Mouse (Mus musculus) adrenal gland (tissue): ENCODE results near the gene Vegfa.
"Not testable (repeated sequence)": the region's sequence is repeated elsewhere in the genome, so short reads cannot be mapped to it uniquely, and the experiment has no call there.

Experiments used
- intact Hi-C: fragments of 180-260 bp; cut with DNase I; formaldehyde crosslinking; loops from one replicate; pipeline ENCODE4 v1.15.1; 2025

Gene Vegfa

GRCm38 (mm10) chr17:46004482-46004881, 27.7 kb downstream of the Vegfa start:
- intact Hi-C loops: no loop called here

GRCm38 (mm10) chr17:46003717-46004481, 28.3 kb downstream of the Vegfa start:
- intact Hi-C loops: no loop called here

GRCm38 (mm10) chr17:45999366-45999940, 32.7 kb downstream of the Vegfa start:
- intact Hi-C loops: no loop called here

GRCm38 (mm10) chr17:45998363-45998762, 33.8 kb downstream of the Vegfa start:
- intact Hi-C loops: no loop called here

GRCm38 (mm10) chr17:45996921-45997444, 35.2 kb downstream of the Vegfa start:
- intact Hi-C loops: no loop called here

GRCm38 (mm10) chr17:45994281-45994817, 37.8 kb downstream of the Vegfa start:
- intact Hi-C loops: no loop called here

GRCm38 (mm10) chr17:45986915-45987314, 45.3 kb downstream of the Vegfa start:
- intact Hi-C loops: no loop called here

- intact Hi-C loops: no loop called here
Observed at GRCm38 (mm10) chr17:45986374-45986773, 45.8 kb downstream of the Vegfa start.

- intact Hi-C loops: not testable (repeated sequence)
Observed at GRCm38 (mm10) chr17:45983185-45983584, 49.0 kb downstream of the Vegfa start.

GRCm38 (mm10) chr17:45981841-45982240, 50.3 kb downstream of the Vegfa start:
- intact Hi-C loops: no loop called here

GRCm38 (mm10) chr17:45979025-45979805, 53.0 kb downstream of the Vegfa start:
- intact Hi-C loops: no loop called here

- intact Hi-C loops: no loop called here
Observed at GRCm38 (mm10) chr17:45974461-45974860, 57.7 kb downstream of the Vegfa start.

GRCm38 (mm10) chr17:45973214-45973613, 59.0 kb downstream of the Vegfa start:
- intact Hi-C loops: no loop called here

- intact Hi-C loops: no loop called here
Observed at GRCm38 (mm10) chr17:45972405-45972804, 59.8 kb downstream of the Vegfa start.

GRCm38 (mm10) chr17:45971800-45972199, 60.4 kb downstream of the Vegfa start:
- intact Hi-C loops: no loop called here

- intact Hi-C loops: no loop called here
Observed at GRCm38 (mm10) chr17:45970741-45971550, 61.2 kb downstream of the Vegfa start.

- intact Hi-C loops: no loop called here
Observed at GRCm38 (mm10) chr17:45969596-45969995, 62.6 kb downstream of the Vegfa start.

- intact Hi-C loops: no loop called here
Observed at GRCm38 (mm10) chr17:45968341-45968740, 63.8 kb downstream of the Vegfa start.
